Mouse (Mus musculus): ENCODE data around the gene Hist1h3c. TPM values are rescaled to one million over a fixed set of nuclear protein-coding genes. Genes with fewer than 3 reads are reported as not detected.
"Not testable (repeated sequence)": the region's sequence is repeated elsewhere in the genome, so short reads cannot be mapped to it uniquely, and the experiment has no call there.

The Hist1h3c gene
- polyA plus RNA-seq, 1 experiment from 2014 or later = 6.0 TPM

DNA sequence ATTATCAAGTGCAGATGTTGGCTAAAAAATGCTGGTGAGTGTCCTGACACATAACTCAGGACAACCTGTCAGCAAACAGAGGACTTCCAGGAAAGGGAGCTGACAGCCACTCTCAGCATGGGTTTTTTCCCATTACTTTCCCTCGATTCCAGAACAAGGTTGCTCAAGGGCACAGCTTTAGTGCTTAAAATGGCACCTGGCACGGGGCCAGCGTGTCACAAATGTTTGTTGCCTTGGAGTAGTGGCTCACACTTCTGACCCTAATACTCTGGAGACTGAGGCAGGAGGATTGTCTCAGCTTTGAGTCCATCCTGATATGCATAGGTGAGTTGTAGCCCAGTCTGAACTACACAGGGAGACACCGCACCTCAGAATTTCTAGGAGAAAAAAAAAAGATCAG is 36.7 kb downstream of the Hist1h3c start:
- no peak overlapping the region for H3K4me3 ChIP-seq (replicated peaks; ENCODE audit: low read depth, low read length)
- no peak for DNase-seq (ENCODE audit: low spot score)
- no peaks in the 10 kb centered on the region for H3K4me1 ChIP-seq (replicated peaks; ENCODE audit: insufficient read depth, low read length)
- ATAC-seq (replicated peaks; ENCODE audit: low FRiP score, low read depth) = no peak
- H3K27me3 ChIP-seq (ENCODE audit: insufficient read depth, low read length) = no peaks in the 10 kb centered on the region
- H3K9ac ChIP-seq (ENCODE audit: low read depth, low read length) = no peak overlapping the region
- no peak overlapping the region for H3K4me2 ChIP-seq (ENCODE audit: low read length)
- H3K36me3 ChIP-seq (ENCODE audit: insufficient read depth, low read length) = no peaks in the 10 kb centered on the region
- TF ChIP-seq CTCF (IDR thresholded peaks at IDR 0.05; ENCODE audit: low read depth) = no peak
- H3K9me3 ChIP-seq (replicated peaks; ENCODE audit: low read length) = no peaks in the 10 kb centered on the region
- H3K27ac ChIP-seq = no peak overlapping the region
- WGBS = 76% methylated on average over 4 of the region's 4 CpGs

GRCm38 (mm10) chr13:23708041-23708440 is 37.4 kb downstream of the Hist1h3c start:
- ATAC-seq (replicated peaks; ENCODE audit: low FRiP score, low read depth) (no peak), DNase-seq (ENCODE audit: low spot score) (no peak)
- 90% methylated on average over 4 of the region's 4 CpGs for WGBS
- TF ChIP-seq CTCF (IDR thresholded peaks at IDR 0.05; ENCODE audit: low read depth) = no peak
- H3K27me3 ChIP-seq (ENCODE audit: insufficient read depth, low read length) = no peaks in the 10 kb centered on the region
- no peaks in the 10 kb centered on the region for H3K4me1 ChIP-seq (replicated peaks; ENCODE audit: insufficient read depth, low read length)
- no peaks in the 10 kb centered on the region for H3K36me3 ChIP-seq (ENCODE audit: insufficient read depth, low read length)
- no peak overlapping the region for H3K9ac ChIP-seq (ENCODE audit: low read depth, low read length)
- H3K4me2 ChIP-seq (ENCODE audit: low read length) = no peak overlapping the region
- H3K9me3 ChIP-seq (replicated peaks; ENCODE audit: low read length) = no peaks in the 10 kb centered on the region
- H3K27ac ChIP-seq = no peak overlapping the region
- no peak overlapping the region for H3K4me3 ChIP-seq (replicated peaks; ENCODE audit: low read depth, low read length)

DNA sequence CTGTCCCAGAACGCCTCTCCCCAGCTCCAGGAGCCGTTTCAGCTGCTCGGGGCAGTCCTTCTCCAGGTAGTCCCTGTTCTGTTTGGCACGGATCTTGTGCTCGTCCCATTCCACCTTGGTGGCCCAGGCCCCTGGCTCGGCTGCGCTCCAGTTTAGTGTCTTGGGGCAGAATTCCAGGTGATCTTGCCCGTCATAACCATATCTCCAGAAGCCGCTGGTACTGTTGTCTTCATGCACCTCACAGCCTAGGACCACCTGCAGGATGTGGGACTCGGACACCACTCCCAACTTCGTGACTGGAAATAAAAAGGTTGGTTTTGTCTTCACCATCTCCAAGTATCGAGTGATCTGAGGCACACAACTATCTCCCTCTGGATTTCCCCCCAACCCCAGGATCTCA is 38.6 kb downstream of the Hist1h3c start:
- TF ChIP-seq CTCF (IDR thresholded peaks at IDR 0.05; ENCODE audit: low read depth) = no peak
- H3K9ac ChIP-seq (ENCODE audit: low read depth, low read length) = no peak overlapping the region
- no peak overlapping the region for H3K27ac ChIP-seq
- H3K27me3 ChIP-seq (ENCODE audit: insufficient read depth, low read length) = no peaks in the 10 kb centered on the region
- H3K4me2 ChIP-seq (ENCODE audit: low read length) = no peak overlapping the region
- no peaks in the 10 kb centered on the region for H3K9me3 ChIP-seq (replicated peaks; ENCODE audit: low read length)
- H3K36me3 ChIP-seq (ENCODE audit: insufficient read depth, low read length) = no peaks in the 10 kb centered on the region
- DNase-seq (ENCODE audit: low spot score) (no peak), ATAC-seq (replicated peaks; ENCODE audit: low FRiP score, low read depth) (no peak)
- 93% methylated on average over 12 of the region's 12 CpGs for WGBS
- no peaks in the 10 kb centered on the region for H3K4me1 ChIP-seq (replicated peaks; ENCODE audit: insufficient read depth, low read length)
- H3K4me3 ChIP-seq (replicated peaks; ENCODE audit: low read depth, low read length) = no peak overlapping the region

- TF ChIP-seq CTCF (IDR thresholded peaks at IDR 0.05; ENCODE audit: low read depth) = no peak
- H3K4me2 ChIP-seq (ENCODE audit: low read length) = no peak overlapping the region
- no peak for DNase-seq (ENCODE audit: low spot score)
- H3K4me3 ChIP-seq (replicated peaks; ENCODE audit: low read depth, low read length) = no peak overlapping the region
- no peak overlapping the region for H3K9ac ChIP-seq (ENCODE audit: low read depth, low read length)
- 88% methylated on average over 7 of the region's 7 CpGs for WGBS
- H3K27me3 ChIP-seq (ENCODE audit: insufficient read depth, low read length) = no peaks in the 10 kb centered on the region
- H3K4me1 ChIP-seq (replicated peaks; ENCODE audit: insufficient read depth, low read length) = no peaks in the 10 kb centered on the region
- H3K27ac ChIP-seq = no peak overlapping the region
- no peaks in the 10 kb centered on the region for H3K9me3 ChIP-seq (replicated peaks; ENCODE audit: low read length)
- ATAC-seq (replicated peaks; ENCODE audit: low FRiP score, low read depth) = no peak
- no peaks in the 10 kb centered on the region for H3K36me3 ChIP-seq (ENCODE audit: insufficient read depth, low read length)
Measured at GRCm38 (mm10) chr13:23705751-23706356, 39.5 kb downstream of the Hist1h3c start.

DNA sequence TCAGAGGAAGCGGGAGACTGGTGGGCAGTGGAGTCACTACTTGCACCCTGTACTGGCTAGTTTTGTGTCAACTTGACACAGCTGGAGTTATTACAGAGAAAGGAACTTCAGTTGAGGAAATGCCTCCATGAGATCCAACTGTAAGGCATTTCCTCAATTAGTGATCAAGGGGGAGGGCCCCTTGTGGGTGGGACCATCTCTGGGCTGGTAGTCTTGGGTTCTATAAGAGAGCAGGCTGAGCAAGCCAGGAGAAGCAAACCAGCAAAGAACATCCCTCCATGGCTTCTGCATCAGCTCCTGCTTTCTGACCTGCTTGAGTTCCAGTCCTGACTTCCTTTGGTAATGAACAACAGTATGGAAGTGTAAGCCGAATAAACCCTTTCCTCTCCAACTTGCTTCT is 42.6 kb downstream of the Hist1h3c start:
- ATAC-seq (replicated peaks; ENCODE audit: low FRiP score, low read depth); H3K9ac ChIP-seq (ENCODE audit: low read depth, low read length); H3K27me3 ChIP-seq (ENCODE audit: insufficient read depth, low read length); H3K4me3 ChIP-seq (replicated peaks; ENCODE audit: low read depth, low read length); H3K4me2 ChIP-seq (ENCODE audit: low read length); H3K27ac ChIP-seq; H3K36me3 ChIP-seq (ENCODE audit: insufficient read depth, low read length); DNase-seq (ENCODE audit: low spot score); H3K4me1 ChIP-seq (replicated peaks; ENCODE audit: insufficient read depth, low read length); H3K9me3 ChIP-seq (replicated peaks; ENCODE audit: low read length): not testable (repeated sequence)
- WGBS = 57% methylated on average over 2 of the region's 2 CpGs

GRCm38 (mm10) chr13:23702220-23702619 is 43.2 kb downstream of the Hist1h3c start:
- WGBS = 80% methylated on average over 4 of the region's 4 CpGs
- no peaks in the 10 kb centered on the region for H3K4me1 ChIP-seq (replicated peaks; ENCODE audit: insufficient read depth, low read length)
- H3K4me3 ChIP-seq (replicated peaks; ENCODE audit: low read depth, low read length) = no peak overlapping the region
- H3K9me3 ChIP-seq (replicated peaks; ENCODE audit: low read length) = no peaks in the 10 kb centered on the region
- DNase-seq (ENCODE audit: low spot score) = no peak
- no peak overlapping the region for H3K27ac ChIP-seq
- H3K9ac ChIP-seq (ENCODE audit: low read depth, low read length) = no peak overlapping the region
- no peak for ATAC-seq (replicated peaks; ENCODE audit: low FRiP score, low read depth)
- no peak overlapping the region for H3K4me2 ChIP-seq (ENCODE audit: low read length)
- no peak for TF ChIP-seq CTCF (IDR thresholded peaks at IDR 0.05; ENCODE audit: low read depth)
- no peaks in the 10 kb centered on the region for H3K27me3 ChIP-seq (ENCODE audit: insufficient read depth, low read length)
- H3K36me3 ChIP-seq (ENCODE audit: insufficient read depth, low read length) = no peaks in the 10 kb centered on the region

Data from kidney, postnatal 0 days (tissue).